Mouse (Mus musculus) left cerebral cortex, adult 18-20 months (tissue): ENCODE measurements around the gene Gm49359. TPM values are rescaled to one million over a fixed set of nuclear protein-coding genes. Genes with fewer than 3 reads are reported as not detected.
A peak's percentile ranks its signal among the peaks of the same experiment; 100 is the strongest.
"Not testable (repeated sequence)": the region's sequence is repeated elsewhere in the genome, so short reads cannot be mapped to it uniquely, and the experiment has no call there.

Experiments used
- DNase-seq, 2 experiments: peaks; one replicate each; pipeline ENCODE4 v3.0.0; 2021 to 2022; ENCODE audit warnings: low spot score in 2 of 2, mixed read lengths in 1 of 2
- long read RNA-seq, 2 experiments: library from polyadenylated mRNA; stranded (forward); transcript quantifications; one replicate each; pipeline ENCODE4 v2.0.0; 2021
- microRNA-seq, 2 experiments: library from miRNA; unstranded; fragments of <30 nt; microRNA quantifications; one replicate each; pipeline ENCODE4 v1.2.0; 2021
- total RNA-seq, 2 experiments: library from RNA; stranded (reverse); gene quantifications; 2 replicates each; pipeline ENCODE4 v1.2.3; 2021

Gm49359 gene
- total RNA-seq = 10 to 100 TPM; 10.9 to 14.1 TPM
- long read RNA-seq, experiment 1, partial matches to known transcripts = 0 of 5 reads
- long read RNA-seq, experiment 1, other reads (novel, unspliced or antisense) = 2 of 5 reads
- long read RNA-seq, experiment 2, partial matches to known transcripts = 1 of 2 reads
- long read RNA-seq, experiment 2, other reads (novel, unspliced or antisense) = 0 of 2 reads

GRCm38 (mm10) chr13:62466424-62467334 is at the start of gene Gm49359:
Gm49359 (minus strand) TSS chr13:62466832.
- peak; percentile 85 for DNase-seq

DNA sequence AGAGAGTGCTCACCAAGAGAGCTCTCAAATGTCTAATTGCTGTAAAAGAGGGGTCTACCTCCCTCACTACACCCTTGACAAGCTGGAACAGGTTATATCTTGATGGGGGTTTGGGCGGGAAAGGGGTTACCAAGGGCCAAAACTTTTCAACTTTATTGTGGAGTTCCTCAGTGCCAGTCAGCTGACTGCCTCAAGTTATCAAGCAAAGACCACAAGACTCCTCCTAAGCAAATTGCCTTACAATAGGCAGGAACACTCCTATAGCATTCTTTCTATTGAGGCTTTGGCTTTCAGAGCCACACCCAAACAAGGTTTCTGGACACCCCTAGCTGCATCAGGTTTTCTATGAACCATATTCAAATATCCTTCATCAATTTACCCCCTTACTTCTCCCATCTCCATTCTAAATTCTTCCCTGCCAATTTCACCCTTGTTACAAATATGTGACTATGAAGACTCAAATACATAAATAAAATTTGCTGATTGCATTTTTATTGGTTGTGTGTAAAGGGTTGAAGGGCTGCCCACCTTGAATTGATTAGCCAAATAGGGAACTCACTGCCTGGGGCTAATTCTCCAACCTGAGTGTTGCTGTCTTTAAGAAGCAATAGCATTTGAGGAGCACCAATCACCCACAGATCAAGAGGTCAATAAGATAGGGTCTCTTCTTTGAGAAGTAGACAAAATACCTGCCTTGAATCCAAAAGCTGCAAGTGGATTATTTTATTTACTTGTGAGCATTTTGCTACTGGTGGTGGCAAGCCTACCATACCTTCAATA is 44.2 kb upstream of the Gm49359 start:
- DNase-seq = not testable (repeated sequence)

DNA sequence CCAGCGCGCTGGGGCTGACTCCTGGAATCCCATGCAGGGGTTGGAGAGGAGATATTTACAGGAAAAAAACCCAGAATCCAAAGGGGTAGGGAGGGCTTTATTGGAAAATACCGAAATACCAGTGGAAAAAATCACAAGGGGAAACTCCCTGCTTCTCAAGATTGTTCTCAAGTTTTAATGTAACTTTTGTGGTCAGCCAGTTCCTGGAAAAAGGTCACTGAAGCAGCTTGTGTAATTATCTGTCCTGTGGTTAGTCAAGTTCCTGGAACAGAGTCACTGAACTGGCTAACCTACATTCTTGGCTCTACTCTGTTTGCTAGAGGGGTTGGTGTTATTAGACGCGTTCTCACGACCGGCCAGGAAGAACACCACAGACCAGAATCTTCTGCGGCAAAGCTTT is 6.0 kb upstream of the Gm49359 start:
- not testable (repeated sequence) for DNase-seq

DNA sequence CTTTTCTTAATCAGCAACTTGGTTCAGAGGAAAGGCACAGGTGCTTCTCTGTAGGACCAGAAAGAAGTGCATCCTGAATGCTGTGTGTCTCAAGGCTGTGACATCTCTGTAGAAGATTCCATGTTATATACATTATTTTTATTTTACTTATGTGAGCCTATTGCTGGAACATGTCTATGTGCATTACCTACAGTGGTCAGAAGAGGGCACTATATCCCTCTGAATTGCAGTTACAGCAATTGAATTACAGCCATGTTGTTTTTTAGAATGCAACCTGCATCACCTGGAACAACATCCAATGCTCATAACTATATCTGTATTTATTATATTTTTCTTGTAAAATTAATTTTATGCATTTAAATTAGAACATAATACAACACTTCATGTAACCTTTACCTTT is 3.3 kb upstream of the Gm49359 start:
- DNase-seq = peak in 1 of 2 experiments; percentile 26

Small RNA genes lying within 50 kb of the gene (microRNA-seq; reads per million reads assigned to microRNA genes)
- gene Gm22256 = 0 to 0.21 reads per million in 2 experiments

Other genes starting within 250 kb of the Gm49359 start
- 1 to 10 TPM in 1 of 2 experiments, under 1 TPM in 1; 0.84 to 2.2 TPM for gene Gm3604, start 83.7 kb downstream of the Gm49359 start, total RNA-seq
- 1 to 10 TPM in 1 of 2 experiments, not detected in 1; 1.3 TPM for gene Zfp935, start 91.7 kb upstream of the Gm49359 start, total RNA-seq
- 10 to 100 TPM in 1 of 2 experiments, 1 to 10 TPM in 1; 8.7 to 10.2 TPM for gene Zfp934, start 104.4 kb upstream of the Gm49359 start, total RNA-seq
- gene 6720489N17Rik, start 157.3 kb upstream of the Gm49359 start, total RNA-seq = 1 to 10 TPM; 2.9 to 4.7 TPM